Mouse (Mus musculus): ENCODE measurements at regions not wholly inside any gene's neighbourhood (a gene's known extent, or its start where the extent isn't known, plus 50 kb on each side); places are given as distances from the start of the nearest gene placed in this dataset.

GRCm38 (mm10) chr13:106738011-106738410 is 198.7 kb downstream of the Ipo11 start:
- DNase-seq (ENCODE audit: low read depth in 2 of 2, low spot score in 2 of 2): no peak

- DNase-seq (ENCODE audit: low read depth in 2 of 2, low spot score in 2 of 2): no peak
Observed at GRCm38 (mm10) chr13:106734323-106734722, 202.4 kb downstream of the Ipo11 start.

- DNase-seq (ENCODE audit: low read depth in 2 of 2, low spot score in 2 of 2): no peak
Observed at GRCm38 (mm10) chr13:106732906-106733305, 203.9 kb downstream of the Ipo11 start.

- no peak for DNase-seq (ENCODE audit: low read depth in 2 of 2, low spot score in 2 of 2)
Observed at GRCm38 (mm10) chr13:106723315-106723714, 213.4 kb downstream of the Ipo11 start.

- DNase-seq (ENCODE audit: low read depth in 2 of 2, low spot score in 2 of 2): no peak
Observed at GRCm38 (mm10) chr13:106721167-106721566, 215.6 kb downstream of the Ipo11 start.

GRCm38 (mm10) chr13:106715771-106716170 is 221.0 kb downstream of the Ipo11 start:
- peak; percentile 18 to 39 for DNase-seq (ENCODE audit: low read depth in 2 of 2, low spot score in 2 of 2)

GRCm38 (mm10) chr13:106715234-106715633 is 221.5 kb downstream of the Ipo11 start:
- no peak for DNase-seq (ENCODE audit: low read depth in 2 of 2, low spot score in 2 of 2)

GRCm38 (mm10) chr13:106710580-106710979 is 226.2 kb downstream of the Ipo11 start:
- DNase-seq (ENCODE audit: low read depth in 2 of 2, low spot score in 2 of 2): no peak

- no peak for DNase-seq (ENCODE audit: low read depth in 2 of 2, low spot score in 2 of 2)
Observed at GRCm38 (mm10) chr13:106700376-106700775, 236.4 kb downstream of the Ipo11 start.

- no peak for DNase-seq (ENCODE audit: low read depth in 2 of 2, low spot score in 2 of 2)
Observed at GRCm38 (mm10) chr13:106699957-106700356, 236.8 kb downstream of the Ipo11 start.

- peak in 1 of 2 experiments; percentile 7 for DNase-seq (ENCODE audit: low read depth in 2 of 2, low spot score in 2 of 2)
Observed at GRCm38 (mm10) chr13:106691787-106692571, 244.8 kb downstream of the Ipo11 start.

GRCm38 (mm10) chr13:106690125-106690524 is 246.6 kb downstream of the Ipo11 start:
- no peak for DNase-seq (ENCODE audit: low read depth in 2 of 2, low spot score in 2 of 2)

GRCm38 (mm10) chr13:106689618-106690017 is 247.1 kb downstream of the Ipo11 start:
- DNase-seq (ENCODE audit: low read depth in 2 of 2, low spot score in 2 of 2): no peak

- no peak for DNase-seq (ENCODE audit: low read depth in 2 of 2, low spot score in 2 of 2)
Observed at GRCm38 (mm10) chr13:106689051-106689450, 247.7 kb downstream of the Ipo11 start.

- DNase-seq (ENCODE audit: low read depth in 2 of 2, low spot score in 2 of 2): no peak
Observed at GRCm38 (mm10) chr13:106669665-106670064, 267.1 kb downstream of the Ipo11 start.

- no peak for DNase-seq (ENCODE audit: low read depth in 2 of 2, low spot score in 2 of 2)
Observed at GRCm38 (mm10) chr13:106662195-106662594, 274.6 kb downstream of the Ipo11 start.

- no peak for DNase-seq (ENCODE audit: low read depth in 2 of 2, low spot score in 2 of 2)
Observed at GRCm38 (mm10) chr13:106649363-106649762, 287.4 kb downstream of the Ipo11 start.

GRCm38 (mm10) chr13:106643302-106643975 is 293.3 kb downstream of the Ipo11 start:
- no peak for DNase-seq (ENCODE audit: low read depth in 2 of 2, low spot score in 2 of 2)

- no peak for DNase-seq (ENCODE audit: low read depth in 2 of 2, low spot score in 2 of 2)
Observed at GRCm38 (mm10) chr13:106638706-106639385, 297.9 kb downstream of the Ipo11 start.

- no peak for DNase-seq (ENCODE audit: low read depth in 2 of 2, low spot score in 2 of 2)
Observed at GRCm38 (mm10) chr13:106591729-106592128, 345.0 kb downstream of the Ipo11 start.

GRCm38 (mm10) chr13:106567658-106568359 is 368.9 kb downstream of the Ipo11 start:
- no peak for DNase-seq (ENCODE audit: low read depth in 2 of 2, low spot score in 2 of 2)

All from CD8-positive naive resting alpha-beta T cell, adult 2 months (primary cell).